Mouse (Mus musculus) thymus, postnatal 14 days (tissue): ENCODE measurements around the gene Rbl1.
"Not testable (repeated sequence)": the region's sequence is repeated elsewhere in the genome, so short reads cannot be mapped to it uniquely, and the experiment has no call there.

ENCODE experiments used
- DNase-seq: peaks from one replicate; pipeline ENCODE4 v3.0.0; 2021

The Rbl1 gene

GRCm38 (mm10) chr2:157204366-157205218 lies at the start of gene Rbl1:
TSS of gene Rbl1 (minus strand) at chr2:157204534.
- DNase-seq: peak; percentile 94

DNA sequence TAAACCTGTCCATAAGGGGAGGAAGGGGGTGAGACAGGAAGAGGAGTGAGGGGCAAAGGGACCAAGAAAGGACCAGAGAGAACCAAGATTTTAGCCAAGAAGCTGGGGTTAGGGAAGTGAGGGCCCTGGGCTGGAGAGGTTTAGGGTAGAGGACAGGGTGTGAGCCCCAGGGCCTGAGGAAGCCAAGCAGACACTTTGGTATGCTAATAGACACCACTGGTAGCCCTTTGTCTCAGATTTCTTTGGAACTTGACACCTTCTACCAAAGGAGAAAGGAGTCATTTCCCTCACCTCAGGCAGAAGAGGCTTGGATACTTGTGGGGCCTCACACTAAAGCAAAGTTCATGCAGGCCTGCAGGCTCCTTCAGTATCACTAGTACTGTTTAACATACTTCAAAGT lies 43.8 kb upstream of the Rbl1 start:
- no peak for DNase-seq

- DNase-seq: no peak
Observed at GRCm38 (mm10) chr2:157245603-157246002, 41.3 kb upstream of the Rbl1 start.

- DNase-seq: no peak
Observed at GRCm38 (mm10) chr2:157245001-157245400, 40.7 kb upstream of the Rbl1 start.

DNA sequence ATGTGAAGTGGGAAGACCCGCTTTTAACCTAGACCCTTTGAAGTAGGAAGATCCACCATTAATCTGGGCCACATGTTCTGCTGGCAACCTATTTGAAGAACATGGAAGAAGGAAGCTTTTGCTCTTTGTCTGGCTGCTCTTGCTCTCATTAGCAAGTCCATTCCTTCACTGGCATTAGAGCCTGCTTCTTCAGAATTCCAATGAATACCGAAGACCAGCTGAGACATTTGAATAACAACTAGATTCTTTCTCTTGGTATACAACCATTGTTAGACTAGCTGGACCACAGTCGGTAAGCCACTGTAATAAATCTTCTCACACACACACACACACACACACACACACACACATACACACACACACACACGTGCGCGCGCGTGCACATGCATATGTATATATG lies 31.6 kb upstream of the Rbl1 start:
- no peak for DNase-seq

- DNase-seq: not testable (repeated sequence)
Observed at GRCm38 (mm10) chr2:157221916-157222315, 17.6 kb upstream of the Rbl1 start.

DNA sequence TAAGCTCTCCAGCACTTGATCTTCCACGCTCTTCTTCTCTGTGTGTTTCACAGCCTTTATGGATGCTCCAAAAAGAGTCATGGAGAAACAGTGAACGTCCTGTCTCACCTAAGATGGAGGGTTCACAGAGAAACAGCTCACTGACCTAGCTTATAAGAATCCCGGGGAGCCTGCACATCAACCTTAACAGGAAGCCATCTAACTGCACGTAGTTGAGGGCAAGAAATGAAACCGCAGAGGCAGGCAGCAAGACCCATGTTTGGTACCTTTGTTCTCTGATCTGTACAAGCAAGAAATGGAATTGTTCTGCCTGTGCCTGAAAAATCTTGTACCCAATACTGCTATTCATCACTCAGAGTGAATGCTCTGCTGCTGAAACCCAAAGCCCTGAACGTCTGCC lies 15.8 kb upstream of the Rbl1 start:
- no peak for DNase-seq

DNA sequence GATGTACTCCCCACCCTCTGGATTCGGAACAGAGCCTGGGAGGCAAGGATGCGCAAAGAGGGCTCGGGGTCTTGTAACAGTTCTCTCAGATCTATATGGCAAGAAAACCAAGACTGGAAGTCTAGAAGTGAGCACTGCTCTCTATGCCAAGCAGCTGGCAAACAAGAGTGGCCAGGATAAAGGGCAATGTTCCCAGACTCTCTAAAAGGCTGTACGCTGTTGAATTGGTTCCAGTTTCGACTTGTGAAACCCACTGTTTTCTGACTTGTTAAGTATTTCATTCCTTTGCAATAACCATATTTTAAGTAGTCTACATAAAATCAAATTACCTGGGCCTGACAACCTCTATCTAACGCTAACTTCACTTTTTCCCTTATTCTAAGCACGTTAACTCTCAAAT lies 7.4 kb upstream of the Rbl1 start:
- no peak for DNase-seq

DNA sequence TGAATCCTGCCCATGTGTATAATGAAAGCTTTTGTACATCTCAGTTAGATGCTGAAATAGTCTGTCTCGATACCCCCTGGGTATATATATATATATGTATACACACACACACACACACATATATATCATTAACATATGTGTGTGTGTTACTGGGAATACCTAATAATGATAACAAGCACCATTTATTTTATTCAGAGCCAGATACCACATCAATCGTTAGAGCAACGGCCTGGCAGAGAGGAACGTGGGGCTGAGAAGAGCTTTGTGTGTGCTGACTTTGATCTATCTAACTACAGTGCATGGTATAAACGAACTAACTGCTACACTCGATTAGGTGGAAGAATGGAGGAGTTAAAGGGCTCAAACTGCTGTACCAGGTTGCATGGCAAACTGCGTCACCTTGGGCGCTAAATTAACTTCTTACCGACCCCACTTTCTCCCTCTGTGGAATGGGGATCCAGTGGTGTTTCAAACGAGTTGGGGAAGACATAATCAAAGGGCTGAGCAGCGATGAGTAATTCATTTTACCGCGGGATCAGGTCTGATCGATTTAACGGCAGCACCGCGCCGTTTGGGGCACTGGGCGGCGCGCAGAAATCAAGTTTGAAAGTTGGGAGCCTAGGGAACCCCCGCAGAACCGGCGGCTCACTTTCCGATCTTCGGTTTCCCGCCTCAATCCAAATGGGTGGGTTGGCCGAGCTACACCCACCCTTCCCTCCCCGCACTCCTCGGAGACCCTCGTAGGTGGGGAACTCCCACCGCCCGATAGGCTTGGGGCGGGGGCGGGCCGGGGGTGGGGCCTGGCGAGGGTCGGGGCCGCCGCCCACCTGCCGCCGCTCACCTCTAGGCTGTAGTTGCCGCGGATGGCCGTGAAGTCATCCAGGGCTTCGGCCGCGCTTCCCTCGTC lies 622 bp downstream of the Rbl1 start:
- DNase-seq: peak; percentile 68

DNA sequence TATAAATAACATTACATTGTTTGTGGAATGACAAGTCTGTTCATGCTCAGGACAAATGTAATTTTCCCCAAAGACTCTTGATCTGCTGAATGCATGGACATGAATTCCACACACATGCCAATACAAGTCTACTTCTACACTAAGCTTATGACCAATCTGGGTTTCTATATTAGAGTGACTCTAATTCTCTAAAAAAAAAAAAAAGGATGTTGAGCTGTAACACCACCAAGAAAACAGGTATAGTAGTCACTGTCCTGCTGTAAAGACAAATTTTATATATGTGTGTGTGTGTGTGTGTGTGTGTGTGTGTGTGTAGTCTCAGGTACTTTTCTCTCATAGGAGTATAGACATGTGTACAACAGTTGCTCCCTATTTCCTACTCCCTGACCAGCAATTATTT lies 1.3 kb downstream of the Rbl1 start:
- no peak for DNase-seq

GRCm38 (mm10) chr2:157202361-157202760 lies 2.0 kb downstream of the Rbl1 start:
- DNase-seq: peak; percentile 43

DNA sequence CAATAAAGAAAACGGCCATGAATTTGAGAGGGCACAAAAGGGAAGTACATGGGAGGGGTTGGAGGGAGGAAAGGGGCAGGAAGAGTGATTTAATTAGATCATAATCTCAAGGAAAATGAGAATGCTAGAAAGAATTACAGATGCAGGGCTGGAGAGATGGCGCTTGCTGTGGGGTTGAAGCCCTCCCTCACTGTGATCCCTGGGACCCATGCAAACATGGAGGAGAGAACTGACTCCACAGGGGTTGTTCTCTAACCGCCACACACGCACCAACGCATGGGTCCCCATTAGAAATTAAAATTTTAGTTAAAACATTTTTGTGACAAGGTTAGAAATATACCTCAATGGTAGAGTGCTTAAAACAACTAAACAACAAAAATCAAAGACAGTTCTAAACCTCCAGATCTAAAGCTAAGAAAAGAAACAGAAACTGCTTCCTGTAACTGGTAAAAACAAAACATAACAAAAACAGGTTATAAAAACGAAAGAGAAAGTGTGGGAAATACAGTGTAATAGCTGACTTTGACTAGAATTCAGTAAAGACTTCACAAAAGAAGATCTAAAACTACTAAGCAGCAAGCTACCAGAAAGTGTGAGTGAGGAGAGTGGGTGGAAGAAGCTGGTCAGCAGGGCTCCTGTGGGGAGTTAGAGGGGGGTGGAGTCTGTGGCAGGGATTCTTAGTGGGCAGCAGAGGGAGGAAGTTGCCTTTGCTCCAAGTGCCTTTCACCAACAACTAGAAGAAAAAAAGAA lies 3.1 kb downstream of the Rbl1 start:
- peak; percentile 57 for DNase-seq

- DNase-seq: not testable (repeated sequence)
Observed at GRCm38 (mm10) chr2:157198405-157198804, 5.9 kb downstream of the Rbl1 start.

DNA sequence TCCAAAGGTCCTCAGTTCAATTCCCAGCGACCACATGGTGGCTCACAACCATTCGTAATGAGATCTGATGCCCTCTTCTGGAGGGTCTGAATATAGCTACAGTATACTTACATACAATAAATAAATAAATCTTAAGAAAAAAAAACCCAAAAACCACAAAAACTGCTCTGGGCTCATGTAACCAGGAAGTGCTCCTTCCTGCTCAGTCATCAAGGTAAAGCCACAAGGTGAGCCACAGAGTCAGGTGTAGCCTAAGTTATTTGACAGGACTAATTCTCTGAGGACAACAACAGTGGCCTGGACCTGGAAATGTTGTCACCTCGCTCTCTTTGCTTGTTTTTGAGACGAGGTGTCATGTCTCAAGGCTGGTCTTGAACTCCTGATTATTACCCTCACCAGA lies 13.7 kb downstream of the Rbl1 start:
- no peak for DNase-seq

GRCm38 (mm10) chr2:157187223-157187622 lies 17.1 kb downstream of the Rbl1 start:
- DNase-seq: no peak

- DNase-seq: no peak
Observed at GRCm38 (mm10) chr2:157186504-157186903, 17.8 kb downstream of the Rbl1 start.

GRCm38 (mm10) chr2:157185022-157185660 lies 19.2 kb downstream of the Rbl1 start:
- no peak for DNase-seq

- no peak for DNase-seq
Observed at GRCm38 (mm10) chr2:157178167-157178566, 26.2 kb downstream of the Rbl1 start.

DNA sequence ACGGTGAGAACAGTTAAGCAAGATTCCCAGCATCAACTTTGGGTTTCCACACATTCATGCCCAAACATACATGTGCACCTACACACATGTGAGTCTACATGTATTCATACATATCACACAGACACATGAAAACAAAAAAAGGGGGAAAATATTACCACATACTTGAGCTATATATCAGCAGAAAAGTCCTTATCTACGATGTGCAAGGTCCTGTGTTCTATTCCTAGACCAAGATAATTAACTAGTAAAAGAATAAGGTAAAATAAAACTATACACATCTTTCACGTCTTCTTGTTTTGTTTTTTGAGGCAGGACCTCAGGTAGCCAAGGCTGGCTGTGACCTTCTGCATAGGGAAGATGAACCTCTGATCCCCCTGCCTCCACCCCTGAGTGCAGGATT lies 28.1 kb downstream of the Rbl1 start:
- no peak for DNase-seq

DNA sequence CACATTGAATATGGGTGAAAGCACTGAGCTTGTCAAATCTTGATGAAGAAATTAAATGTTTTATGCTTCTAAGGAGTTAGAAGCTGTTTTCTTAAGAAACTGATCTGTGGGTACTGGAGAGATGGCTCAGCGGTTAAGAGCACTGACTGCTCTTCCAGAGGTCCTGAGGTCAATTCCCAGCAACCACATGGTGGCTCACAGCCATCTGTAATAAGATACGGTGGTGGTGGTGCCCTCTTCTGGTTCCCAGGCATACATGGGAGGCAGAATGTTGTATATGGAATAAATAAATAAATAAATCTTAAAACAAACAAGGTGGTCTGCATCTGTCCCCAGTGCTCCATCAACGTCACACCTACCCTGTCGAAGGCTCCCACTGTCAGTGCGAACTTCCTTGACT lies 29.9 kb downstream of the Rbl1 start:
- DNase-seq: no peak

DNA sequence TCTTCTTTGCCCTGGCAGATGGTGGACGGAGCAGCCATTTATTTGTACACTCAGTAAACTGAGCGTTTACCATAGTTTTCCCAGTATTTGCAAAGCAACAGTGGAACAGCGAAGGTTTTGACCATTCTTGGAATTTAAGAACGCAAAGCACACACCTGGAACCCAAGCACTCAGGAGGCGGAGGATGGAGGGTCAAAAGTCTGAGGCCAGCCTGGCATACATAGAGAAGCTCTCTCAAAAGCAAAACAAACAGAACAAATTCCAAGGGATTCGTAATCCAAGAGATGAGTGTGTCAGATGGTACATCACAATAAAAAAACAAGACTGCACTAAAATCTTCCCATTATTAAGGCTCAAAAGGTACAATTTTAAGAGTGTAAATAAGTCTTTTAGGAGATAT lies 30.8 kb downstream of the Rbl1 start:
- no peak for DNase-seq

DNA sequence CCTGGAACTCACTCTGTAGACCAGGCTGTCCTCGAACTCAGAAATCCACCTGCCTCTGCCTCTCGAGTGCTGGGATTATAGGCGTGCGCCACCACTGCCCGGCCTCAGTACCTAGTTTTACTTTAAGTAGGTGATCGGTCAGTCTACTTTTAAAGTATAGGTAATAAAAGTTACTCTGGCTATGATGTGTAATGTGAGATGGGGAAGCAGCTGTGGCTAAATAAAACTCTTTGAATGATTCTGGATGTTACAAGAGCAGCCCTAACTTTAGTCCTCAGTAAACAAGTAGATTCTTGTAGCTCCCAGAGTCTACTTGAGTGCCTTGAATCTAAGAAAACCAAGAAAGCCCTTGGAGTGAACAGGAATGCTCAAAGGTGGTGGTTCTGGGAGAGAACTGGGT lies 31.4 kb downstream of the Rbl1 start:
- DNase-seq: no peak

GRCm38 (mm10) chr2:157170626-157171025 lies 33.7 kb downstream of the Rbl1 start:
- DNase-seq: no peak
